Mouse (Mus musculus) naive thymus-derived CD4-positive, alpha-beta T cell, adult 2 months (primary cell): ENCODE data around the gene Dhrs11.
"Not testable (repeated sequence)": the region's sequence is repeated elsewhere in the genome, so short reads cannot be mapped to it uniquely, and the experiment has no call there.

Source experiments
- DNase-seq: peaks from one replicate; pipeline ENCODE4 v3.0.0-alpha.2; 2011; ENCODE audit warnings: low read depth

The Dhrs11 gene

DNA sequence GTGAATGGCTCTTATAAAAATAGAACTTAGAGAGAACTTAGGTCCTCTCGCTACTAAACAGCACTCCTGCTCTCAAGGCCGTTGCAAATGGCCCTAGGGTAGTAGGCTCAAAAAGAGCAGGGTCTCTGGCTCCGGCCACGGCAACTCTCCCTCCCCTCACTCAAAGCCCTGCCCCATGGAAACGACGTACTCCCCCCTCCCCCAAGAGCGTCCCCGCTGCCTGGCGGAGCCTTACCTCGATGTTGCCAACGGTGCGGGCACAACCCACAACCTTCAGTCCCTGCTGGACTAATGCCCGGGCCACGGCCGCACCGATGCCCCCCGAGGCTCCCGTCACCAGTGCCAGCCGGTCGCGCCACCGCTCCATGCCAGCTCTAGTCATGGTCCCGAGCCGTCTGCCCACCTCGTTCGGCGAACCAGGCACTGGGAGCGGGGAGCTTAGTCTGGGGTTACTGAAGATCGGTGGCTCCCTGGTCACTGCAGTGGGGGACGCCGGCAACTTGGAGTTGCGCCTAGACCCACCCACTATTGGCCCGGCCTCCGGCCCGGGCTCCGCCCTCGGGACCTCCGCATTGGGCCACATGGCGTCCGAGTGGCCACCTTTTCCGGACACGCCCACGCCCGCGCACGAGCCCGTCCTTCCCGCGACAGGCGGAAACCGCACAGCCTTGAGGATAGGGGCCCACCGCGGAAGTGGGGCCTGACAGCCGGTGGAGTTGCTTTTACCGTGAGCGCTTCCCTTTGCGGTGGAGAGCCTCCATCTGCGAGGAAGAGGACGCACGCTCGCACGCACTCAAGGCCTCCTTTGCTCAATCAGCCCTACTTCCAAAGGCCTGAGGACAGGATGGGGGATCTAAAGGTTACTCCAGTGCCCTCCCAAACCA, at the start of gene Dhrs11:
Gene Dhrs11 (minus strand): TSS at position 479 of the 884 bp plus-strand sequence.
- peak; percentile 77 for DNase-seq

DNA sequence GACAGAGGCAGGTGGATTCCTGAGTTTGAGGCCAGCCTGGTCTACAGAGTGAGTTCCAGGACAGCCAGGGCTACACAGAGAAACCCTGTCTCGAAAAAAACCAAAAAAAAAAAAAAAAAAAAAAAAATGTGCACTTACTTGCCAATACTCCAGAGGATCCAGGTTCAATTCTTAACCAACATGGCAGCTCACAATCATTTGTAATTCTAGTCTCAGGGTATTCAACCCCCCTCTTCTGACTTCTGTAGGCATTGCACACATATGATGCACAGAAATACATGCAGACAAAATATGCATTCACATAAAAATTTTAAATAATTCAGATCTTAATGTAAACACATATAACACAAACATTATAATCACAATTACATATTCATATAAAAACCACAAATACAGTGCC, 47.2 kb upstream of the Dhrs11 start:
- DNase-seq = not testable (repeated sequence)

DNA sequence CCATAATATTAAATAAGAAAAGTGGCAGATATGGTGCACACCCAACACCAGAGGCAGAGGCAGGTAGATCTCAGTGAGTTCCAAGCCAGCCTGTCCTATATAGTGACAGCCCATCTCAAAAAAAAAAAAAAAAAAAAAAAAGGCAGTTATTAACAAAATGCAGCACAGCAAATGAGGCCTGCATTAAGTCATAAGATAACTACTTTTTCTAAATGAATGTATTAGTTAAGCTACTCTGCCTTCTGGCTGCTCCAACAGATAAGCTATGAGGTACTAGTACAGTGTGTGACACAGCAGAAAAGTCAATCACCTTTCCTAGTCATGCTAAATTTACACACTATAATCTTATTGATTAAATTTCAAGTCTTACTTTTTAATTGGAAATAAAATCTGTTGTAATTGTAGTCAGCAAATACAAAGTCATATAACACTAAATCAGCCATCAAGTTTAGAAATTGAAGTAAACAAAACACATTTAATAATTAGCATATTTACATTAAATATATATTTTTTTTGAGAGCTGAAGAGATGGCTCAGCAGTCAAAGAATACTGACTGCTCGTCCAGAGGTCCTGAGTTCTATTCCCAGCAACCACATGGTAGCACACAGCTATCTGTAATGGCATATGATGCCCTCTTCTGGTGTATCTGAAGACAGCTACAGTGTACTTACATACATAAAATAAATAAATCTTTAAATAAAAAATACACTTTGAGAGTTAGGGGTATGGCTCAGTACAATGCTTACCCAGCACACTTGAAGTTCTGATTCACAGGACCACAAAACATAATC, 44.4 kb upstream of the Dhrs11 start:
- no peak for DNase-seq

DNA sequence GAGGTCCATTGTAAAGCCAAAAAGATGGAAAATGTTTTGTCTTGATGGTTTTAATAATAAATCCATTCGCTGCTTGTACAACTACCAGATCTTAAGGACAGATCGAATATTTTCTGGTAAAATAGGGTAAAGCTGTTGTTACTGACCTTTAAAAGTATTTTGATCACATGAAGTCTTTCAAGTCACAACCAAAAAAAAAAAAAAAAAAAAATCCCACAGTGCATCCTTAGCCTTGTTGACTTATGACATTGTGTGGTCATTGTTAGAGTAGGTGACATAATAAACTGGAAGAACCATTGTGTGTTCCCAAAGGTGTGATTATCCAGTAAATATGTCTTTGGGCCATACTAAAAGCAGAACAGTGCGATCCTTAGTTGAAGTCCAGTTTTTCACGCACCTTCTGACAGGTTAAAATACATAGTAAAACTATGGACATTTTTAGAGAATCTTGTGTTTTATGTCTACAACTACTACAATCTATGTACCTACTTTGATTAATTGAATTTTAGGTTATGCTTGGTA, 42.8 kb upstream of the Dhrs11 start:
- no peak for DNase-seq

DNA sequence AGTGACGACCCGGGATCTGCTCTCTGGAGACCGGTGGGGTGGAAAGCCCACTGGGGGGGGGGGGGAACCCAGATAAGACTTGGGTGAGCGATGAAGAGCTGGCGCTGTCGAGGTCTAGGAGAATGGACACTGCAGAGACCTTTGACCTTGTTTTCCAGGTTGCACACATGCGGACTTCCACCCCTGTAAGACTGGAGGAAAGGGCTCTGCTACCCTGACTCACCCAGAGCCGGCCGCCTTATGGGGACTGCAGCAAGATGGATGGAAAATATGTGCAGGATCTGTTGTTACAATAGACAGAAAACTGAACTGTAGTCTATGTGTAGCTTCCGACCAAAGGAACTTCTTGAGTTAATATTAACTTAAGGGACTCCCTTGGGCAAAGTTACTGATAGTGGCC, 42.3 kb upstream of the Dhrs11 start:
- no peak for DNase-seq

DNA sequence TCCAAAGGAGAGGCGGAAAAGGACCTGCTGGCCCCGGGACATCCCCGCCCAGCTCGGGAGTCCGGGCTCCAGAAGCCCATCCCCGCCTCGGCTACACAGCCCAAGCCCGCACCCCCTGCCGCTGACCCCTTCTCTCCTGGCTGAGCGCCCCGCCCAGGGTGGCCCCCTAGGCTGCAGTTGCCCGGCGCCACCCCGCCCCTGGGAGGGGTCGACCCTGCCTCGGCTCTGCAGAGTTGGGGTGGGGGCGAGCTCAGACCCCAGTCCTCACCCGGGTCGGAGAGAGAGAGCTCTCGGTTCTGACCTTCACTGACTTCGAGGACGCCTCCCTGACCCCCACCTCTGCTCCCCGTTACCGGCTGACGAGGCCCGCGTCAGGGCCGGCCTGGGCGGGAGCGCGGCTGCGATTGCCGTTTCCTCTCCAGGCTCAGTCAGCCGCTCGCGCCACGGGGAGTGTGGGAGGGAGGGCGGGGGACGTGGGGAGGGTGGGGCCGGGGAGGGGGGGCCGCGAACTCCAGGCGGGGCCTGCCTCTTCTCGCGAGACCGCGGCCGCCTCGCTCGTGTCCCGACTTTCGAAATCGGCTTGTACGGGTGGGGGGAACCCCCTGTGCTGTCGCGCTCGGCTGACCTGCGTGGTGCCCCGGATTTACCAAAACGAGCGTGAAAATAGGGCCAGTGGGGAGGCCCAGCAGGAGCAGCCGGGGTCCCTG, 41.7 kb upstream of the Dhrs11 start, which contains the start of gene Ggnbp2:
Gene Ggnbp2 (minus strand): TSS at position 481 of the 707 bp plus-strand sequence.
- peak; percentile 95 for DNase-seq

DNA sequence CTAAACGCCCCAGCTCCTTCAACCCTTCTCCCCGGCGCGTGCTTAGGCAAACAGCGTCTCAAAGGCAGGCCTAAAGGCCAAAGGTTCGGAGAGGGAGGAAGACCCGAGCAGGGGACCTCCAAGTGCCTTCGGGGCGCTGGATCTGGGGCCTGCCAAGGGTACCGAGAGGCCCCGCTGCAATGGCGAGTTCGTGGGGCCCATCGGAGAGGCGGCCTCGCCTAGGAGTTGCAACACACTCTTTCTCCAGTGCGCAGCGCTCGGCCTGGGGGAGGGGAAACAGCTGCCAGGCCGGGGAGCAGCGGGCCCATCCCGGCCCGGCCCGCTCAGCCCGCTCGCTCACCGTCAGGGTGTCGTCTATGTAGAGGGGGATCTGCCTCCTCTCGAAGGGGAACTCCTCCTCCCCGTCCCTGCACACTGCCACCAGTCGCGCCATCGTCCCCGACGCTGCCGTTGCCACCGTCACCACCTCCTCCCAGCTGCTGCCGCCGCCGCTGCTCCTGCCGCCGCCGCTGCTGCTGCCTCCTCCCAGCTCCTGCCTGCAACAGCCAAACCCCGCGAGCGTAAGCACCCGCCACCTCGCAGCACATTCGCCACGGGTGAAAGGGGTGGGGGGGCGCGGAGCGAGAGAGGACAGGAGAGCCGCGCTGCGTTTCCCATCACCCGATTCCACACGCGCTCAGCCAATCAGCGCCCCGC, 40.9 kb upstream of the Dhrs11 start:
- peak; percentile 96 for DNase-seq

DNA sequence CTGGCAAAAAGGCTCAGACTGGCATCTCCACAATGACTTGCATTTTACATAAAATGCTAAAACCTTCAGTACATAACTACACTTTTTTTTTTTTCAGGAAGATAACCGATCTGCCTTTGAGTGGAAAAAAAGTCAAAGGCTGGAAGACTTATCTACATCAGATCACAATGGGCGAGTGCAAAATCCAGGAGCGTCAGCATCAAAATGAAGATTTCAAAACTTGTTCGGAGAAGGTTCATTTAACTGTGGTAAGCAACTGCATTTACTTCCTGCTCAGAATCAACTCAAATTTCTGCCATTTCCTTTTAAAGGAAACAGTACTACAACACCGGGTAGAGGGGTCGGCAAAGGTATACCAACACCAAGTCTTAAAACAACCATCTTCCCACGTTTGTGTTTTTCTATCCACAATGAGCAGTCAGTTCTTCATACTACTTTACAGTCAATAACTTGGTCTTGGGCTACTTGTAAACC, 40.0 kb upstream of the Dhrs11 start:
- DNase-seq = peak; percentile 58

DNA sequence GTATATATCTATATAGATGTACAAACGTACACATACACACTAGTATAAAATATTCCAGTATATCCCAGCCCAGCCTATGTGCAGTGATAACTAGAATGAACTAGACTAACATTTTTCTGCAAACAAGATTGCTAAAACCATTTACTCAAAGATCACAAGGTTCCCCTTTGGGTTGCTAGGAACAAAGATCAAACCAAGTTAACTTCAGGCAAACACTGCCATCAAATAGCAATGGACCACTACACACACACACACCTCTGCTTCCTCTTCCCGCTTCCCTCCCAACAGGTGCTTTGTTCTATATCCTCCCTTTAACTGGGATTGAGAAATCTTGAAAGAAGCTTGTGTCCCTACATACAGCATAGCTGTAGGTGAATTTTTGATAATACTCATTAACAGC, 38.8 kb upstream of the Dhrs11 start:
- DNase-seq = no peak

DNA sequence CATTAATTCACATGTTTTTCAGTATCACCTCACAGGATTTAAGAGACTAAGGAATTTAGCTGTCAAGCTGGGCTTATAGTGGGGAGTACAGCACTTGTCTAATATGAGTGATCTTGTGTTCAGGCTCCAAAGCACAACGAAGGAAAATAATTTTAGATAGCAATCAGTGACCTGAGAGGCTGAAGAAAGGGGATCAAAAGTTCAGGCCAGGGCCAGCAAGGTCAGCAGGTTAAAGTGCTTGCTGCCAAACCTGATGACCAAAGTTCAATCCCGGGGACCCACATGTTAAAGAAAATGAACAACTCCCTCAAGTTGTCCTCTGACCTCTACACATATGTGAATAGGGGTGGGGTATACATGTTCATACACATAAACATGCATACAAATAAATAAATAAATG, 36.5 kb upstream of the Dhrs11 start:
- DNase-seq = no peak

DNA sequence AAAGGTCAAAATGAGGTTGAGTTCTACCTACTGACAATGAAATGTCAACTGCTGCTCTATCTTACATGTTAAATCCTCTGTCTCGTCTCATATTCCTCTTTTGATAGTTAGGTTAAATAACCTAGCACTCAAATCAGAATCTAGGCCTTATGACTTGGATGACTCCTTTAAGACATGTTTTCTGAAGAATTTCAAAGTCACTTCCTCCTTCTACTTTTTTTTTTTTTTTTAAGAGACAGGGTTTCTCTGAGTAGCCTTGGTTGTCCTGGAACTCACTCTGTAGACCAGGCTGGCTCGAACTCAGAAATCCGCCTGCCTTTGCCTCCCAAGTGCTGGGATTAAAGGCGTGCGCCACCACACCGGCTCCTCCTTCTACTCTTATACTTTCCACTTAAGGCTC, 26.5 kb upstream of the Dhrs11 start:
- DNase-seq = no peak

DNA sequence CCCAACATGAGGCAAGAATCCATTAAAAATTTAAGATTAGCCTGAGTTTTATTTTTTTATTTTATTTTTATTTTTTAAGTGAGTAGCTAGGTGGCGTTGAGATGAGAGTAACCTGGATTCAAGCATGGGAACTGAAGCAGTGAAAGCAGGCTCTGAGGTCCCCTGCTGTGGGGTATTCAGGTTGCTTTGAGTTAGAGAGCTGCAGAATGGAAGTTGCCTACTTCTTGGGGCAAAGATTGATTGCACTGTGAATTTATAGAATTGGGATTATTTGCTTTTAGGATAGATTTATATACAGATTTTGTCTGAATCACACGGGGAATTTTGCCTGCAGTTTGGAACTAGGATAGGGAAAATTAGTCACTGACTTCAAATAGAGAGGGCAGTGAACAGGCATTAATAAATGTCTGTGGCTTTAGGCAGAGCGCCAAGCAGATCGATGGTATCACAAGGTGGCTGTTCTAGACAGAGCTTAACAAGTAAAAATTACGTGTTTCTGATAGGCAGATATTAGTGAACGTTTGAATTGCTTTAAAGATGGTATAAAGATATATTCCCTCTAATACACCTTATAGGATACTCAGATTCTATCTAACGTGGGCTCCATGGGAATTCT, 18.8 kb upstream of the Dhrs11 start:
- DNase-seq = no peak

DNA sequence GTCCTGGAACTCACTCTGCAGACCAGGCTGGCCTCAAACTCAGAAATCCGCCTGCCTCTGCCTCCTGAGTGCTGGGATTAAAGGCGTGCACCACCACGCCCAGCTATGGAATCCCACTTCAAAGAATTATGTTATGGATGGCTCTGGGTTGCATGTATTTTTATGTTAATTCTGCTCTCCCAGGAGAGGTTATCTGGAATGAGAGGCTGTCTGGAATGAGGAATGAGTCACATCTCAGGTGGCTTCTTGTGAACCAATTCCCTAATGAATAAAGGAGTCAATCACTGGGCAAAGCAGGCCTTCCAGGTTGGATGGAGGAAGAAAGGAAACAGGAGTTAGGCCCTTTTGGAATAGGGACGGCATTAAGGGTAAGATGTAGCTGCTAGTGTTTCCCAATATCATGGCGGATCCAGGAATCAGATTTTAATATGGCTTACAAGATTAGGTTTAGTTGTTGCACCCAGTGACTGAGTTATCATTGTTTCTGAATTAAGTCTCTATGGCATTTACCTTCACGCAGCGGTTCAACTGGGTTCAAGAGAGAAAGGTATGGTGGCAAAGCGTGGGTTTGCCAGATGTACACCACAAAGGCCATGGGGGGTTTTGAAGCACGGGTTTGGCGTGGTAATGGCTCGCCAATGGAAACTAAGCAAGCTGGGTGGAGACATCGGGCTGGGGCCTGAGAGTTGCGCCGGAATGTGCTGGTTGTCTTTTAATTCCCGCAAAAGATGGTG, 18.1 kb upstream of the Dhrs11 start:
- no peak for DNase-seq

DNA sequence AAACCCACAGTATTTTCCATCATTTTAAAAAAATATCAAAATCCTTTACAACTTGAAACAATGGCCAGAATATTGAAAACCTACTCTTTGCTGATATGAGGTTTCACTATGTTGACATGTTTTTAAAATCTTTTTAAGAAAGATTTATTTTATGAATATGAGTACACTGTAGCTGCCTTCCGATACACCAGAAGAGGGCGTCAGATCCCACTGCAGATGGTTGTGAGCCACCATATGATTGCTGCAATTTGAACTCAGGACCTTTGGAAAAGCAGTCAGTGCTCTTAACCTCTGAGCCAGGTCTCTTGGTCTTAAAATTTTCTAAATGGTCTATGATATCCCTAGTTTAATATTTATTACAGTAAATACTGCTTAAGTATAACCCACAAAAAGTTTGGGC, 10.5 kb upstream of the Dhrs11 start:
- peak; percentile 37 for DNase-seq

DNA sequence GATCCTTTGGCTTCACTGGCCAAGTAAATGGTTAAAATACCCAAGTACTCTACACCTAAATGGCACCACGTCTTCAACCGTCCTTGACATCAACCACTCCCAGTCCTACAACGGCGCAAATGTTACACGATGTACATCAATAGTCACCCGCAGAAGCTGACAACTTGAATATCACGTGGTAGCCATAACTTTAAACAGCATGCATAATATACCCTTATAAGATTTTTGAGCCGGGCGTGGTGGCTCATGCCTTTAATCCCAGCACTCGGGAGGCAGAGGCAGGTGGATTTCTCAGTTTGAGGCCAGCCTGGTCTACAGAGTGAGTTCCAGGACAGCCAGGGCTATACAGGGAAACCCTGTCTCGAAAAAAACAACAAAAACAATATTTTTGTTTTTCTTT, 701 bp upstream of the Dhrs11 start:
- DNase-seq = not testable (repeated sequence)

DNA sequence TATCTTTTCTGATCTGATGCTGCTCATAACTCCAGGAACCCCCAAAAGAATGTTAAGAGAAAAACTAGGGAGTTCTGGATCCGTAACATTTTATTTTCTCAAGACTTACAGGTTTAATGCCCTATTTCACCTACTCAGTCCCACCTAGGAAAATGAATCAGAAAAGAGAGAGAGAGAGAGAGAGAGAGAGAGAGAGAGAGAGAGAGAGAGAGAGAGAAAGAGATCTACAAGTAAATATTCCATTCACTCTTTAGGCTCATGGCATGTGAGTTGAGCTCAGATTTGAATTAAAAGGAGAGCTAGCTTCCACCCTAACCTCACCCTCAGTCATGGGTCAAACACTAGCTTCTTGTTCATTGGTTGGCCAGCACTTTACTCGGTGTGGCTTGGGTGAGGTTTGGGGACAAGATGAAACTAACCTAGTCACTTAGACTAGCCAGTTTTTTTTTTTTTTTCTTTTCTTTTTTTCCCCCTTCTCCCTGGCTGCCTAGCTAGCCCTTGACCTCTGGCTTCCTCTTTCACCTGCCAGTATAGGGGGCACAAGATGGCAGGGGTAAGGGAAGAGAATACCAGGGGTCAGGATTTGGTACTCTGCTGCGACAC, 792 bp downstream of the Dhrs11 start:
- peak; percentile 41 for DNase-seq

DNA sequence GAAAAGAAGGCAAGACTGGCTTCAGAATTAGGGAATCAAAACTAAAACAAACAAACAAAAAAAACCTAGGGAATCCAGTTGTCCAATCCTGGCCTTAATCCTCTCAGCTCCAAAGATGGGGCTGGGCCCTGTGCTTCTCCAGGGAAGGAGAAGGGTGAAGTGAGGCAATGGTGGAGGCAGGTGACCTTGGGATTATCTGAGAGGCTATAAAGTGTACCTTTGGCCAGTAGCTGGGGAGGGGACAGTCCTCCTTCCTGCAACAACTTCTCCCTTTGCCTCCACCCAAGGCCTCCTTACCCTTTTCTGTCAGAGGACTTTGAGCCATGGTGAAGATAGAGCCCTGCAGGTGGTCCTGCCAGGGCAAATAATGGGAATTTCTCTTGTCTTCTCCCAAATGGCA, 1.3 kb downstream of the Dhrs11 start:
- no peak for DNase-seq

DNA sequence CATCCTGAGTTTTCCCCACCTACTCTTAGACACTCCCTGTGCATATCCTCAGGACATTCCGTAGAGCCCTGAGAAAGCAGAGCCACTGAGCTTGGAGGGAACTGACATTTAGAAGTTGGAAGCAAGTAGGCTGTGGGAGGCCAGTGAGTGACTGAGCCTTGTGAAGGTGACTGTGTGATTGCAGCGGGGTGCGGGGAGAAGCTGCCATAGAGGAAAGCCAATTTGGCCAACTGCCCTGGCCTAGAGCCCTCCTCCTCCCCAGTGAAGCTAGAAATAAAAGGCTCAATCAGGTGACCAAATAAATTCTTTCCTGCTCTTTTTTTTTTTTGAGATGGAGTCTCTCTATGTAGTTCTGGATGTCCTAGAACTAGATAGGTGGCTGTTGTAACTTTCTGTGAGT, 2.6 kb downstream of the Dhrs11 start:
- no peak for DNase-seq

DNA sequence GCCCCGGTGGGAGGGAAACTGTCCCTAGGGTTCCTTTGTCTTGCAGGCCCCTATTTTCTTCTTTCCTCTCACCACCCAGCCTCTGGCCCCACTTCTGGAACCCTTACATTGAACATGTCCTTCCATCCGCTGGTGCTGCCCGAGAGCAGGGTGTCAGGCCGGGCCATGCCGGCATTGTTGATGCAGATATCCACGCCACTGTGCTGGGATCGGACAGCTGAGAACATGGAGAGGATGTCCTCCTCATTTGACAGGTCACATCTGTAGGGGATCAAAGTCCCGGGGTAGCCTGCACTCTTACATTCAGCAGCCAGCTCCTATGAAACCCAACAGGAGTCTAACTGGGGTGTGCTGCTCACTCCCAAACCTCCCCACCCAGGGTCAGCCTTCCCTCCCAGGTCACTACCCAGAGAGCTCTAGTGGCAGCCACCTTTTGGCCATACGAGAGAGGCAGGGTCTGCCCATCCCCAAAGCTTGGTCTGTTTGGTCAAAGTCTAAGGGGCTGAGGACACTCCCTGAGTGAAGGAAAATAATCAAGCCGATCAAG, 3.5 kb downstream of the Dhrs11 start:
- DNase-seq = no peak

DNA sequence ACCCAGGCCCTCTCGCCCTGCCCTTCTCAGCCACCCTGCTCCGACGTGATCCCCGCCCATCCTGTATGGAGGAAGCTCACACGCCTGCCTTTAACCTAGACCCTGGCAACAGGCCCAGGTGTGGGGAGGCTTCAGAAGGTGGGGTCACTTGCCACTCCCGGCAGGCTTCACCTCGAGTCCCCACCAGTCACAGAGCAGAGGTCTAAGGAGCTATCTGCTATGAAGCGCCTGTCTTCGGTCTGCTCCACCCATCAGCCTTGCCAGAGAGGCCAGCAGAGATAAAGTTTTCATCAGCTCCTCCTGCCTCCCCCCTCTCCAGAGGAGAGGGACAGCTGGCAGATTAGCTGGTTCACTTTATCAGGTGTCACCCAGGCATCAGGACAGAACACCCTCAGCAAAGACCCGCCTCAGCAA, 5.3 kb downstream of the Dhrs11 start:
- no peak for DNase-seq
